Mouse (Mus musculus) hindbrain, embryonic 10.5 days (tissue): ENCODE results near the gene Htra3. TPM values are rescaled to one million over a fixed set of nuclear protein-coding genes. Genes with fewer than 3 reads are reported as not detected.

ENCODE experiments used
- DNase-seq: peaks from one replicate; pipeline ENCODE4 v3.0.0-alpha.2; 2017; ENCODE audit warnings: low spot score
- H3K27ac ChIP-seq: fragments of 300-500 bp; sonication (generic); 2 replicates; pipeline ENCODE4 v1.5.1; 2016; ENCODE audit warnings: mild to moderate bottlenecking, moderate library complexity
- H3K27me3 ChIP-seq: fragments of 300-500 bp; sonication (generic); 2 replicates; pipeline ENCODE4 v1.6.1; 2016; ENCODE audit warnings: mild to moderate bottlenecking; ENCODE audit not compliant: poor library complexity, insufficient read depth, severe bottlenecking
- H3K36me3 ChIP-seq: fragments of 300-500 bp; sonication (generic); 2 replicates; pipeline ENCODE4 v1.6.1; 2016; ENCODE audit warnings: mild to moderate bottlenecking, moderate library complexity
- H3K4me1 ChIP-seq: fragments of 300-500 bp; sonication (generic); replicated peaks from 2 replicates; pipeline ENCODE4 v1.6.1; 2016; ENCODE audit warnings: mild to moderate bottlenecking
- H3K4me3 ChIP-seq: fragments of 300-500 bp; sonication (generic); 2 replicates; pipeline ENCODE4 v1.5.1; 2016; ENCODE audit warnings: mild to moderate bottlenecking, moderate library complexity
- H3K9me3 ChIP-seq: fragments of 300-500 bp; sonication (generic); 2 replicates; pipeline ENCODE4 v1.6.1; 2016; ENCODE audit warnings: mild to moderate bottlenecking, moderate library complexity
- WGBS: fragments of 180-500 bp; shearing (Covaris S2); methylation state at CpG from one replicate; pipeline ENCODE4 v1.1.7; 2016; 5-methylcytosine and 5-hydroxymethylcytosine counted together
- polyA plus RNA-seq: library from polyadenylated mRNA; unstranded; fragments of >200 nt; fragmentation: Nextera tagmentation; extraction: Ambion mirVana; gene quantifications from 2 replicates; pipeline ENCODE4 v1.2.1, GENCODE M21; 2016

Htra3 gene
- polyA plus RNA-seq, 1 experiment from 2014 or later: 8.9 TPM

GRCm38 (mm10) chr5:35689374-35689773, 9.8 kb upstream of the Htra3 start:
- H3K36me3 ChIP-seq: no peaks in the 10 kb centered on the region
- no peak overlapping the region for H3K4me3 ChIP-seq
- peaks cover 44% of the 10 kb centered on the region for H3K4me1 ChIP-seq
- no peak for DNase-seq
- 0 out of 2 replicates have a peak, but pooled peaks cover 4% of the 10 kb centered on the region for H3K27me3 ChIP-seq
- no peaks in the 10 kb centered on the region for H3K9me3 ChIP-seq
- H3K27ac ChIP-seq: no peak overlapping the region

- no peak for DNase-seq
- Histone ChIP-seq H3K27me3 (0 out of 2 replicates have a peak, but pooled peaks cover 4% of the 10 kb centered on the region), H3K4me1 (peaks cover 44% of the 10 kb centered on the region), H3K36me3 (no peaks in the 10 kb centered on the region), H3K27ac (no peak overlapping the region), H3K4me3 (no peak overlapping the region), H3K9me3 (no peaks in the 10 kb centered on the region)
- 88% methylated on average over 2 of the region's 2 CpGs for WGBS
These were observed 9.3 kb upstream of the Htra3 start for GRCm38 (mm10) chr5:35688851-35689250.

GRCm38 (mm10) chr5:35687098-35687497, 7.5 kb upstream of the Htra3 start:
- peak; percentile 29 for DNase-seq
- H3K36me3 ChIP-seq: no peaks in the 10 kb centered on the region
- H3K27ac ChIP-seq: peak overlapping the region; percentile 51
- 47% methylated on average over 5 of the region's 5 CpGs for WGBS
- H3K4me1 ChIP-seq: peaks cover 40% of the 10 kb centered on the region
- no peak overlapping the region for H3K4me3 ChIP-seq
- H3K9me3 ChIP-seq: no peaks in the 10 kb centered on the region
- no peaks in the 10 kb centered on the region; the same call in 1 of the 2 replicates for H3K27me3 ChIP-seq

- H3K27me3 ChIP-seq: peaks cover 4% of the 10 kb centered on the region; the same call in 1 of the 2 replicates
- peaks cover 33% of the 10 kb centered on the region for H3K4me1 ChIP-seq
- no peaks in the 10 kb centered on the region for H3K9me3 ChIP-seq
- 69% methylated on average over 4 of the region's 4 CpGs for WGBS
- no peak for DNase-seq
- peak overlapping the region; percentile 51; the same call in 1 of the 2 replicates for H3K27ac ChIP-seq
- no peak overlapping the region for H3K4me3 ChIP-seq
- H3K36me3 ChIP-seq: no peaks in the 10 kb centered on the region
These were observed 6.8 kb upstream of the Htra3 start for GRCm38 (mm10) chr5:35686336-35686735.

- H3K9me3 ChIP-seq: no peaks in the 10 kb centered on the region
- H3K36me3 ChIP-seq: no peaks in the 10 kb centered on the region
- no peak overlapping the region for H3K27ac ChIP-seq
- H3K4me3 ChIP-seq: no peak overlapping the region
- peaks cover 17% of the 10 kb centered on the region for H3K27me3 ChIP-seq
- 71% methylated on average over 3 of the region's 3 CpGs for WGBS
- peaks cover 21% of the 10 kb centered on the region for H3K4me1 ChIP-seq
- DNase-seq: no peak
These were observed 5.5 kb upstream of the Htra3 start for GRCm38 (mm10) chr5:35685079-35685478.

- no peak for DNase-seq
- Histone ChIP-seq H3K36me3 (no peaks in the 10 kb centered on the region), H3K9me3 (no peaks in the 10 kb centered on the region), H3K27me3 (peaks cover 53% of the 10 kb centered on the region), H3K4me1 (peaks cover 12% of the 10 kb centered on the region), H3K27ac (no peak overlapping the region), H3K4me3 (no peak overlapping the region)
- WGBS: 65% methylated on average over 2 of the region's 2 CpGs
These were observed 1.4 kb upstream of the Htra3 start for GRCm38 (mm10) chr5:35680958-35681357.

- no peaks in the 10 kb centered on the region for H3K9me3 ChIP-seq
- H3K4me1 ChIP-seq: peaks cover 40% of the 10 kb centered on the region
- no peak overlapping the region for H3K4me3 ChIP-seq
- peaks cover 53% of the 10 kb centered on the region for H3K27me3 ChIP-seq
- no peaks in the 10 kb centered on the region for H3K36me3 ChIP-seq
- H3K27ac ChIP-seq: no peak overlapping the region
- DNase-seq: no peak
- 86% methylated on average over 7 of the region's 7 CpGs for WGBS
These were observed 2.6 kb downstream of the Htra3 start for GRCm38 (mm10) chr5:35676964-35677363.

GRCm38 (mm10) chr5:35674081-35674555, 5.5 kb downstream of the Htra3 start:
- no peak for DNase-seq
- peaks cover 63% of the 10 kb centered on the region for H3K4me1 ChIP-seq
- peaks cover 27% of the 10 kb centered on the region for H3K27me3 ChIP-seq
- no peaks in the 10 kb centered on the region for H3K36me3 ChIP-seq
- H3K9me3 ChIP-seq: no peaks in the 10 kb centered on the region
- 60% methylated on average over 4 of the region's 4 CpGs for WGBS
- H3K4me3 ChIP-seq: no peak overlapping the region
- peak overlapping the region; percentile 64 for H3K27ac ChIP-seq

GRCm38 (mm10) chr5:35673086-35673485, 6.5 kb downstream of the Htra3 start:
- no peaks in the 10 kb centered on the region for H3K9me3 ChIP-seq
- WGBS: 65% methylated on average over 7 of the region's 7 CpGs
- no peak for DNase-seq
- H3K4me1 ChIP-seq: peaks cover 59% of the 10 kb centered on the region
- no peak overlapping the region for H3K4me3 ChIP-seq
- peaks cover 17% of the 10 kb centered on the region for H3K27me3 ChIP-seq
- H3K27ac ChIP-seq: peak overlapping the region; percentile 64; the same call in 1 of the 2 replicates
- no peaks in the 10 kb centered on the region for H3K36me3 ChIP-seq

GRCm38 (mm10) chr5:35672581-35672980, 7.0 kb downstream of the Htra3 start:
- H3K4me1 ChIP-seq: peaks cover 64% of the 10 kb centered on the region
- peaks cover 11% of the 10 kb centered on the region for H3K27me3 ChIP-seq
- WGBS: 41% methylated on average over 1 of the region's 1 CpGs
- peak overlapping the region; percentile 64 for H3K27ac ChIP-seq
- H3K4me3 ChIP-seq: no peak overlapping the region
- DNase-seq: no peak
- H3K9me3 ChIP-seq: no peaks in the 10 kb centered on the region
- no peaks in the 10 kb centered on the region for H3K36me3 ChIP-seq

GRCm38 (mm10) chr5:35671474-35671891, 8.1 kb downstream of the Htra3 start:
- WGBS: 76% methylated on average over 9 of the region's 9 CpGs
- peak; percentile 18 for DNase-seq

GRCm38 (mm10) chr5:35670412-35670801, 9.2 kb downstream of the Htra3 start:
- H3K4me1 ChIP-seq: peaks cover 71% of the 10 kb centered on the region
- WGBS: 55% methylated on average over 6 of the region's 6 CpGs
- DNase-seq: no peak

More at GRCm38 (mm10) chr5:35671474-35671891, 8.1 kb downstream of the Htra3 start:
- H3K27ac ChIP-seq: peak overlapping the region; percentile 72
- no peak overlapping the region for H3K4me3 ChIP-seq
- no peaks in the 10 kb centered on the region for H3K36me3 ChIP-seq
- peaks cover under 1% of the 10 kb centered on the region; the same call in 1 of the 2 replicates for H3K27me3 ChIP-seq
- peaks cover 71% of the 10 kb centered on the region for H3K4me1 ChIP-seq
- no peaks in the 10 kb centered on the region for H3K9me3 ChIP-seq

GRCm38 (mm10) chr5:35669747-35670411, 9.7 kb downstream of the Htra3 start:
- WGBS: 30% methylated on average over 11 of the region's 11 CpGs
- Histone ChIP-seq H3K27ac (peak overlapping the region; percentile 72), H3K4me3 (no peak overlapping the region), H3K9me3 (no peaks in the 10 kb centered on the region), H3K27me3 (no peaks in the 10 kb centered on the region; the same call in 1 of the 2 replicates), H3K36me3 (no peaks in the 10 kb centered on the region), H3K4me1 (peaks cover 68% of the 10 kb centered on the region)
- DNase-seq: peak; percentile 70

More at GRCm38 (mm10) chr5:35670412-35670801, 9.2 kb downstream of the Htra3 start:
- no peaks in the 10 kb centered on the region for H3K36me3 ChIP-seq
- peak overlapping the region; percentile 72 for H3K27ac ChIP-seq
- H3K9me3 ChIP-seq: no peaks in the 10 kb centered on the region
- no peaks in the 10 kb centered on the region; the same call in 1 of the 2 replicates for H3K27me3 ChIP-seq
- H3K4me3 ChIP-seq: no peak overlapping the region
